Mouse (Mus musculus): ENCODE results near the gene Olfr576. TPM values are rescaled to one million over a fixed set of nuclear protein-coding genes. Genes with fewer than 3 reads are reported as not detected.

Gene Olfr576
- polyA plus RNA-seq (2012; ENCODE audit: low replicate concordance): not detected in 2 replicates

DNA sequence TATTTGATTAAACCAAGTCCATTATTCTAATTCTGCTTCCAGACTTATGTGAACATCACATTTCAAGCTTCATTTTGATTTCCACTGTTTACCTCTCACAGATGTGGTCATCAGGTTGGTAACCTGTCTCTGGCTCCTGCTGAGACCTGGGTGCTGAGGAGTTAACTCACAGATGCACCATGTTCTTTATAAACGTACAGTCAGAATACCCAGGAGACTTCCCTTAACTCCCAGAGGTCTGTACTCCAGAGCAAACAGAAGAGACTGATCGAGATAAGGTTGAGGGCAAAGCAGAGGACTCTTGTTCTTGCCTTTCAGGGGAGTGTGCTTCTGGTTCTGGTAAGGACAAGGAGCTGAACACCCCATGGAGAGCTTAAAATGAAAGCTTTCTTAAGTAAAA, at the start of gene Olfr576:
TSS of gene Olfr576 (plus strand) at position 301 of the 400 bp plus-strand sequence.

DNA sequence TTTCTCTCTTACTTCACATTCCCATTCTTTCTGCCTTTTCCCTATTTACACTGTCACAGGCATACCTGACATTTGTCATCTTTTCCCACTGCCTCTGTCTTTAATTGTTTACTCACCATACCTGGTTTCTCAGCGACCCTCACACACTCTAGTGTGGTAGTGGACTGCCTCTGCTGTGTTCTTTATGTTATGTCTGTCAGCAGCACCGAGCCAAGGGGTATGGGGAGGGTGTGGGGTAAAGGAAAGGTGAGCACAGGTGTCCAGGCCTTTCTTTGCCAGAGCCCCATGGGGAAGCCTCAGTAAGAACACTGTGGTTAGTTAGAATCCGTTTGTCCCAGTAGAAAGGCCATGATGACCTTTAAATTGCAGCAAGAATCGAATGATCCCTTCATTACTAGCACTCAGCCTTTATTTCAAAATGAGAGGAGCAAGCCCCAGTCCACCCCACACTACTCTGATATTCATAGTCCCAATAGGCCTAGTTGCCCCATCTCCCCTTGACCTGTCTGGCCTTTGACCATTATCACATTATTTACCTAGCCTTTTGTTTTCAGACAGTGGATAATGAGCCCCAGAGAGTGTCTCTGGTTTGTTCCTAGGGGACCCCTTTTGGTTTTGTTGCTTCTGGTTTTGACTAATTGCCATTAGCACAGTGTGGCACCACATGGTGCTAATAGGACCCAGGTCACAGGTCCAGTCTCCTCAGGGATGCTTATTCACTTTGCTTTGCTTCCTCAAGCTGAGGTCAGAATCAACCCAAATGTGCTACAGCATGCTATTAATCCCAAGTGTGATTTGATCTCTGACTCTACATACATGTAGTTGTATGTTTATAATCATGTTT, 45.2 kb upstream of the Olfr576 start, which contains the start of gene Olfr571:
TSS of gene Olfr571 (minus strand) at position 505 of the 844 bp plus-strand sequence.

DNA sequence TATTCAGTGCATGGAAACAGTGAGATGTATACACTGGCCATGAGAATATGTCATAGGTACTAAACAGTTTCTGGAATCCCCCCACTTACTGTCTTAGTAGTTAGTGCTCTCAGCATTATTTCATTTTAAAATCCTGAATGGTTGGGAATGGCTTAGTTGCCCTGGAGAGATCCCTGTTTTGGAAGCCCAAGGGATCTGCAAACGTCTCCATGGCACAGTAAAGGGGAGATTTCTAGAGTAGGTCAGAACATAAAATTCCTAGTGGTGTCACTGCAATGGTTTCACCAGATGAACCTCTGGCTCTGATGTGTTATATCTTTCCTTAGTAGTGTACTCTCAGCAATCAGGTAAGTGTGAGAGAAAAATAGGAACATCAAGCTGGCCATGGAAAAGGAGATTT, 38.4 kb upstream of the Olfr576 start, which contains the start of gene Olfr572:
TSS of gene Olfr572 (plus strand) at position 301 of the 400 bp plus-strand sequence.

GRCm38 (mm10) chr7:102942475-102942874, 20.0 kb upstream of the Olfr576 start, which contains the start of gene Olfr573-ps1:
Olfr573-ps1 (minus strand) TSS chr7:102942575.

GRCm38 (mm10) chr7:102948167-102948566, 14.3 kb upstream of the Olfr576 start, which contains the start of gene Olfr574:
Olfr574 (plus strand) TSS chr7:102948467.

DNA sequence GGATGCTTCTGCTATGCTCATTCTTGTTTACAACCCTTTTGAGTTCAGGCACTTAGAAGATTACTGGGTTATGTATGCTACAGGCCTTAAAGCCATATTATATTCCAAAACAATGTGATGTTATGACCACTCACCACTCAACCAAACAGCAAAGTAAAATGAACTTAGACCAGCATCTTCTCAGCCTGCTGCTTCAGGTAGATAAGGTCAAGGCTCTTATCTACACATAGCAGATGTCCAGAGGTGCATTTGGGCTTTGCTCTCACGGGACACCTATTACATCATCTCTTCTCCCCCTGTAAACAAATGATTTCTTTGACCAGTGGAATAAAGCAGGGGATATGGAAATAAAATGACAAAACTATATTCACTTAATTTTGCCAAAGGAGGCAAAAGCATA, 3.9 kb upstream of the Olfr576 start, which contains the start of gene Olfr575:
TSS of gene Olfr575 (minus strand) at position 183 of the 400 bp plus-strand sequence.

DNA sequence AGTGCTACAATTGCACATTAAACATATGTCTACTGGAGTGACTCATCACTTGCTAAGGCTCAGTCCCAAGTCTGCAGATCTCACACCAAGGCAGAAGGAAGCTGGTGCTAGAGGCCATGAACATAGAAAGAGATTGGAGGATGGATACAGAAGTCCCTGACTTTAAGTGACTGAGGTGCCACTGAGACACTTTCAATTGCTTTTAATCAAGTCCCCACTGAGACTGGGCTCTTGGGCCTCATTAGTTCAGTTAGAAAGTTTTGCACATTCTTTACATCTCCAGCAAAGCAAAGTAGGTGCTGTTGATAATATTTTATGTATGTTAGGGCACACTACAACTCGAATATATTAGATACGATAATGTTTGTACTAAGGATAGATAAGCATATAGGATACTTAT, 13.4 kb downstream of the Olfr576 start, which contains the start of gene Olfr577:
TSS of gene Olfr577 (minus strand) at position 101 of the 400 bp plus-strand sequence.

GRCm38 (mm10) chr7:102989224-102989623, 26.8 kb downstream of the Olfr576 start, which contains the start of gene Olfr578:
Olfr578 (minus strand) TSS chr7:102989324.

Other genes with a start within 250 kb of the Olfr576 start
- gene Olfr33, start 243.6 kb upstream of the Olfr576 start, polyA plus RNA-seq (2012; ENCODE audit: low replicate concordance): not detected in 2 replicates
- gene Olfr559, start 235.2 kb upstream of the Olfr576 start, polyA plus RNA-seq (2012; ENCODE audit: low replicate concordance): not detected in 2 replicates
- gene Olfr560, start 203.3 kb upstream of the Olfr576 start, polyA plus RNA-seq (2012; ENCODE audit: low replicate concordance): not detected in 2 replicates
- not detected in 2 replicates for gene Olfr78, start 203.2 kb upstream of the Olfr576 start, polyA plus RNA-seq (2012; ENCODE audit: low replicate concordance)
- not detected in 2 replicates for gene Olfr561, start 191.4 kb upstream of the Olfr576 start, polyA plus RNA-seq (2012; ENCODE audit: low replicate concordance)
- gene Olfr564, start 159.2 kb upstream of the Olfr576 start, polyA plus RNA-seq (2012; ENCODE audit: low replicate concordance): not detected in 2 replicates
- gene Olfr566, start 103.9 kb upstream of the Olfr576 start, polyA plus RNA-seq (2012; ENCODE audit: low replicate concordance): not detected in 2 replicates
- gene Olfr568, start 85.5 kb upstream of the Olfr576 start, polyA plus RNA-seq (2012; ENCODE audit: low replicate concordance): not detected in 2 replicates
- not detected in 2 replicates for gene Olfr569, start 71.8 kb upstream of the Olfr576 start, polyA plus RNA-seq (2012; ENCODE audit: low replicate concordance)
- gene Olfr570, start 68.1 kb upstream of the Olfr576 start, polyA plus RNA-seq (2012; ENCODE audit: low replicate concordance): not detected in 2 replicates
- not detected in 2 replicates for gene Olfr571, start 45.1 kb upstream of the Olfr576 start, polyA plus RNA-seq (2012; ENCODE audit: low replicate concordance)
- not detected in 2 replicates for gene Olfr572, start 38.3 kb upstream of the Olfr576 start, polyA plus RNA-seq (2012; ENCODE audit: low replicate concordance)
- gene Olfr573-ps1, start 20.1 kb upstream of the Olfr576 start, polyA plus RNA-seq (2012; ENCODE audit: low replicate concordance): not detected in 2 replicates
- gene Olfr574, start 14.2 kb upstream of the Olfr576 start, polyA plus RNA-seq (2012; ENCODE audit: low replicate concordance): not detected in 2 replicates
- gene Olfr575, start 3.9 kb upstream of the Olfr576 start, polyA plus RNA-seq (2012; ENCODE audit: low replicate concordance): not detected in 2 replicates
- gene Olfr577, start 13.3 kb downstream of the Olfr576 start, polyA plus RNA-seq (2012; ENCODE audit: low replicate concordance): not detected in 2 replicates
- not detected in 2 replicates for gene Olfr578, start 26.7 kb downstream of the Olfr576 start, polyA plus RNA-seq (2012; ENCODE audit: low replicate concordance)
- gene Olfr582, start 75.4 kb downstream of the Olfr576 start, polyA plus RNA-seq (2012; ENCODE audit: low replicate concordance): not detected in 2 replicates
- not detected in 2 replicates for gene Olfr583, start 88.6 kb downstream of the Olfr576 start, polyA plus RNA-seq (2012; ENCODE audit: low replicate concordance)
- not detected in 2 replicates for gene Olfr584, start 119.2 kb downstream of the Olfr576 start, polyA plus RNA-seq (2012; ENCODE audit: low replicate concordance)
- gene Olfr585, start 135.1 kb downstream of the Olfr576 start, polyA plus RNA-seq (2012; ENCODE audit: low replicate concordance): not detected in 2 replicates
- gene Olfr586, start 163.0 kb downstream of the Olfr576 start, polyA plus RNA-seq (2012; ENCODE audit: low replicate concordance): not detected in 2 replicates
- not detected in 2 replicates for gene Olfr588-ps1, start 178.2 kb downstream of the Olfr576 start, polyA plus RNA-seq (2012; ENCODE audit: low replicate concordance)
- not detected in 2 replicates for gene Olfr589, start 193.7 kb downstream of the Olfr576 start, polyA plus RNA-seq (2012; ENCODE audit: low replicate concordance)
- gene Olfr591, start 215.7 kb downstream of the Olfr576 start, polyA plus RNA-seq (2012; ENCODE audit: low replicate concordance): not detected in 2 replicates
- gene Olfr592, start 222.1 kb downstream of the Olfr576 start, polyA plus RNA-seq (2012; ENCODE audit: low replicate concordance): 0.02 TPM in 1 of 2 replicates, not detected in the other
- gene Olfr593, start 249.2 kb downstream of the Olfr576 start, polyA plus RNA-seq (2012; ENCODE audit: low replicate concordance): not detected in 2 replicates

Data from hematopoietic multipotent progenitor cell, adult 10-12 weeks (in vitro differentiated cells).